ENCODE assay signal across 8 mouse cellular contexts in genomic region chr3:116835770-116836680, GRCm38 (mm10). TPM values are rescaled to one million over a fixed set of nuclear protein-coding genes. Genes with fewer than 3 reads are reported as not detected.
DNase-seq lines count a peak whose midpoint lies in the region; ATAC-seq lines count a peak whose summit lies in the region.

No protein-coding gene starts in this region.

- no peaks in the 10 kb centered on the region for H3K36me3 ChIP-seq in intestine, embryonic 14.5 days (ENCODE audit: control insufficient read depth, insufficient read depth, low read length)

- H3K4me3 ChIP-seq in intestine, embryonic 14.5 days (ENCODE audit: low read depth, low read length), result peak overlapping the region; percentile 25

- WGBS in intestine, embryonic 14.5 days, result 23% methylated on average over 21 of the region's 21 CpGs

- peak; percentile 68; the same call in 1 of the 2 replicates for ATAC-seq in intestine, embryonic 14.5 days (replicated peaks; ENCODE audit: low FRiP score, low TSS enrichment, low read depth)

- no peaks in the 10 kb centered on the region for H3K27me3 ChIP-seq in intestine, embryonic 14.5 days (replicated peaks; ENCODE audit: control insufficient read depth, insufficient read depth, low read length)

- H3K4me2 ChIP-seq in intestine, embryonic 14.5 days (ENCODE audit: low read length), result peak overlapping the region; percentile 50

- peak overlapping the region; percentile 50 for H3K9ac ChIP-seq in intestine, embryonic 14.5 days (ENCODE audit: low read length)

- intact Hi-C loops in gastrocnemius, postnatal 14 days (cut with DNase I; ENCODE audit: low total_unique reads), result loop anchor here (10.0 kb wide), 1 partner anchor 61 kb away; no protein-coding TSS in a partner anchor
- intact Hi-C loops in left cerebral cortex, postnatal 14 days (cut with DNase I), result loop anchor here (5.0 kb wide), 2 partner anchors 64 to 504 kb away; no protein-coding TSS in a partner anchor

- H3K4me1 ChIP-seq in intestine, embryonic 14.5 days (replicated peaks; ENCODE audit: control insufficient read depth, insufficient read depth, low read length), result no peaks in the 10 kb centered on the region

- no peaks in the 10 kb centered on the region for H3K9me3 ChIP-seq in intestine, embryonic 14.5 days (ENCODE audit: control insufficient read depth, low read length)

- peak; percentile 94 for DNase-seq in adipocyte (ENCODE audit: low spot score)
- DNase-seq in embryo, embryonic 10 days (ENCODE audit: low spot score), result peak; percentile 97
- DNase-seq in gastrocnemius, postnatal 14 days, result peak; percentile 84
- DNase-seq in intestine, embryonic 14.5 days (ENCODE audit: low spot score), result peak; percentile 92
- peak; percentile 93 to 94 for DNase-seq in left cerebral cortex, postnatal 14 days (ENCODE audit: low spot score in 2 of 2)
- DNase-seq in mesoderm, embryonic 11.5 days (ENCODE audit: low read depth, low spot score), result peak; percentile 94
- DNase-seq in right cerebral cortex, postnatal 36 days (ENCODE audit: low spot score in 2 of 2), result peak; percentile 77 to 84
- peak; percentile 79 for DNase-seq in yolk sac, embryonic 10.5 days (ENCODE audit: low spot score)

- H3K27ac ChIP-seq in intestine, embryonic 14.5 days (ENCODE audit: low read depth), result peak overlapping the region; percentile 57; the same call in 1 of the 2 replicates

RNA-seq across cellular contexts. Expression of gene Frrs1, which starts 23.2 kb away (rescaled TPM):
- total RNA-seq in gastrocnemius, postnatal 14 days (2021), result 1 to 10 TPM; 2.1 to 2.3 TPM
- polyA plus RNA-seq in intestine, embryonic 14.5 days (2014; fragmentation: Nextera tagmentation; extraction: Ambion mirVana), result 35.1 and 36.7 TPM in 2 replicates
- total RNA-seq in left cerebral cortex, postnatal 14 days (2021), result 1 to 10 TPM; 1.5 to 2.3 TPM

RNA-seq across cellular contexts. Expression of gene Agl, which starts 28.1 kb away (rescaled TPM):
- 100 to 1,000 TPM; 546 to 661 TPM for total RNA-seq in gastrocnemius, postnatal 14 days (2021)
- 14.6 TPM in 2 replicates for polyA plus RNA-seq in intestine, embryonic 14.5 days (2014; fragmentation: Nextera tagmentation; extraction: Ambion mirVana)
- total RNA-seq in left cerebral cortex, postnatal 14 days (2021), result 10 to 100 TPM; 23.7 to 26.0 TPM

Comparison
In these comparisons a context has a peak if more than half of its experiments do, and no peak if none do; other contexts are left out.
1. Peak in every context shown above with its lines: DNase-seq, ATAC-seq, H3K4me3 ChIP-seq and H3K27ac ChIP-seq.
2. RNA of gene Agl, which starts 28.1 kb away (total RNA-seq): 546 to 661 TPM in gastrocnemius, postnatal 14 days; 23.7 to 26.0 TPM in left cerebral cortex, postnatal 14 days; every median in the first group is over 10 times any median in the second.